Mouse (Mus musculus): ENCODE results near the gene Tmem30c. TPM values are rescaled to one million over a fixed set of nuclear protein-coding genes. Genes with fewer than 3 reads are reported as not detected.

Tmem30c gene
- polyA plus RNA-seq (2014; fragmentation: Nextera tagmentation; extraction: Ambion mirVana) = not detected in 2 replicates

DNA sequence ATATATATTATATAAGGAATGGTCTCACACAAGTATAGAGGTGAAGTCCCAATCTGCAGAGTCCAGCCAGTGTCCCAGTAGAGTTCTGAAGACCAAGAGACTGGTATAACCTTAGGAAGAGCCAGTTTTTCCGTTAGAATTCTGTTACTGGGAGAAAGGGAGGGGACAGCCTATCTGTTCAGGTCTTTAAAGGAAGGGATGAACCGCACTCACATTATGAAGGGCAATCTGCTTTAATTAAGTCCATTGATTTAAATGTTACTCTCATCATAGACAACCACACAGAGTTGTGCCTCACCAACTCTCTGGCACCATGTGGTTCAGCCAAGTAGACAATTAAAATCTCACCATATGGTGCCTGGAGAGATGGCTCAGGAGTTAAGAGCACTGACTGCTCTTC is at the start of gene Tmem30c:
Gene Tmem30c, minus strand, starts transcription at position 101 of the 400 bp plus-strand sequence.
- no peak for ATAC-seq (ENCODE audit: insufficient read depth, low FRiP score, low TSS enrichment)

DNA sequence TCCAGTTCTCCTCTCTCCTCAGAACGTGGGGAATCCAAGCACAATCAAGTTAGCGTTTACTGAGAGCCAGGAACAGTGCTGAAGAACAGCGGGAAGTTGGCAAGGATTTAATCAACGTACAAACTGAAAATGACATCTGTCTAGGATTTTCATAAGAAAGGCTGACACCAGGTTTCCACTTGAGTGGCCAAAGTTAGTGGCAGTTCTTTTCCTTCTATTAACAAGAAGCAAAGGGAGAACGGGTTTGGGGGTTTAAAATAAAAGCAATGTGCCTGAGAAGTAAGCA is 47.9 kb upstream of the Tmem30c start:
- no peaks in the 10 kb centered on the region for H3K27me3 ChIP-seq (ENCODE audit: control insufficient read depth, insufficient read depth, low read length)
- no peak overlapping the region for H3K4me3 ChIP-seq (ENCODE audit: low read depth, low read length)
- no peaks in the 10 kb centered on the region for H3K36me3 ChIP-seq (ENCODE audit: control insufficient read depth, insufficient read depth, low read length)
- no peak for ATAC-seq (ENCODE audit: insufficient read depth, low FRiP score, low TSS enrichment)
- no peak for DNase-seq (ENCODE audit: low spot score)
- H3K9ac ChIP-seq (ENCODE audit: low read length) = no peak overlapping the region
- H3K4me1 ChIP-seq (ENCODE audit: control insufficient read depth, insufficient read depth, low read length) = no peaks in the 10 kb centered on the region
- no peak overlapping the region for H3K27ac ChIP-seq (ENCODE audit: low read depth, low read length)
- H3K4me2 ChIP-seq (ENCODE audit: low read depth) = no peak overlapping the region
- 81% methylated on average over 5 of the region's 5 CpGs for WGBS
- no peaks in the 10 kb centered on the region for H3K9me3 ChIP-seq (ENCODE audit: control insufficient read depth, low read length)

More for the DNA sequence above, at the start of gene Tmem30c:
- no peaks in the 10 kb centered on the region for H3K4me1 ChIP-seq (ENCODE audit: control insufficient read depth, insufficient read depth, low read length)
- DNase-seq (ENCODE audit: low spot score) = no peak
- H3K27me3 ChIP-seq (ENCODE audit: control insufficient read depth, insufficient read depth, low read length) = no peaks in the 10 kb centered on the region
- no peaks in the 10 kb centered on the region for H3K9me3 ChIP-seq (ENCODE audit: control insufficient read depth, low read length)
- H3K4me3 ChIP-seq (ENCODE audit: low read depth, low read length) = no peak within 1 kb of the TSS
- no peak within 1 kb of the TSS for H3K27ac ChIP-seq (ENCODE audit: low read depth, low read length)
- WGBS = 78% methylated on average over 2 of the region's 2 CpGs
- H3K9ac ChIP-seq (ENCODE audit: low read length) = no peak within 1 kb of the TSS
- no peaks in the 10 kb centered on the region for H3K36me3 ChIP-seq (ENCODE audit: control insufficient read depth, insufficient read depth, low read length)
- H3K4me2 ChIP-seq (ENCODE audit: low read depth) = no peak within 1 kb of the TSS

DNA sequence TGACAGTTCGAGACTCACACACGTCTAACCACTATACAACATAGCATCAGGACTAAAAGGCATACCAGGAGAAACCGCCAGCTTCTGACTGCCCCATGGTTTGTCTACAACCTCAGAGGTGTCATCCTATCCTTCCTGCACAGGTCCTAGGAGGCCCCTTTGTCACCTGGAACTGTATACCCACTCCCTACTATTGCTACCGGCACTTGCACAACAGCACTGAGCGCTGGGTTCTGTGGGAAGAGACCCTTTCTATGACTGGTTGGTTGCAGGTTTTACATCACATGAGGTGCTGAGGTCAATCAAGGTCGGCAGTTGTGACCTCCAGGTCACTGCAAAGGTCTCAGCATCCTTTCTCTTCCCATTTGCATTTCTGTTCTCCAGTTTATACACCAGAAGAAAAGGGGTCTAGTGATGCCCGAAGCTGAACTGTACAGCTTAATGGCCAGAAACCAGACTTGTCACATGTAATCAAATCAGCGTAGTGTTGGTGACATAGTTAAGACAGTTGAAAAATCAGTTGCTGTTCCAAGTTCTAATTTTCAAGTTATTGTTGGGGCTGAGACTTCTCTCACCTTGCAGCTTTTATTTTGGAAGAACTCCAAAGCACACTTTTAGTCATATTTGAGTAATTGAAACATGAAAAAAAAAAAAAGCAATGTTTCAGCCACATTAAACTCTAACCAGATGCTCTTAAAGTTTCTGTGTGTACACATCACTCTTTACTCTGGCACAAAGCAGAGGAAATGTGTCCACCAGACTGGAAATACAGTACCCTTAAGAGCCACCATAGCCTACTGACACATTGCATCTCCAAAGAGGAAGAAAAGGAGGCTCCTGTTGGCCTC is 47.3 kb upstream of the Tmem30c start:
- Histone ChIP-seq H3K4me2 (ENCODE audit: low read depth) (no peak overlapping the region), H3K4me1 (ENCODE audit: control insufficient read depth, insufficient read depth, low read length) (no peaks in the 10 kb centered on the region), H3K4me3 (ENCODE audit: low read depth, low read length) (no peak overlapping the region), H3K27me3 (ENCODE audit: control insufficient read depth, insufficient read depth, low read length) (no peaks in the 10 kb centered on the region), H3K27ac (ENCODE audit: low read depth, low read length) (no peak overlapping the region), H3K9me3 (ENCODE audit: control insufficient read depth, low read length) (no peaks in the 10 kb centered on the region), H3K36me3 (ENCODE audit: control insufficient read depth, insufficient read depth, low read length) (no peaks in the 10 kb centered on the region), H3K9ac (ENCODE audit: low read length) (no peak overlapping the region)
- WGBS = 88% methylated on average over 8 of the region's 8 CpGs
- no peak for ATAC-seq (ENCODE audit: insufficient read depth, low FRiP score, low TSS enrichment)
- DNase-seq (ENCODE audit: low spot score) = no peak

DNA sequence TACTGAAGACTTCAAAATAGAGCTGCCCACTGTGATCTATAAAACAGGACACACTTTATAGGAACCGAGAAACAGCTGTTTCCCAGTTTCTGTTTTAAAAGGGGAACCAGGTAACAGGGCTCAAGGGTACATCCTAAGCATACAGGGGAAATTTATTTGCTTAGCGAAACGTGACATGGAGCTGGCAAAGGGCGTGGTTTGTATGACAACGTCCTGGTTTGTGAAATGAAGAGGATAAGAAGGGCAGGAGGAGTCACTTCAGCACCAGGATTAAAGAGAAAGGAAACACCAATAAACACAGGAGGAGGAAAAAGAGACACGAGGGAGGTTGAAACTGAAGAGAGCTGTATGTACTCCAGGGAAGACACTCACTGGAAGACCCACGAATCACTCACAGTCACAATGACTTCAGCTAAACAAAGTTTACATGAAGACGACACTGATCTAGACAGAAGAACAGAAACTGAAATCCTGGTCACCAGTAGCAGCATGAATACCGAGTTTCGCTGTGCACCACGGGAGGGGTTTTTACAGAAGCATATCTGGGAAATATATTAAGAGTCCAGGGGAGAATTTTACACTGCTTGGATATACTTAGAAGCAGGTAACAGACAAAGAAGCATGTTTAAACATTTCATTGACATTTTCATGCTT is 44.2 kb upstream of the Tmem30c start:
- H3K4me2 ChIP-seq (ENCODE audit: low read depth) = no peak overlapping the region
- H3K4me3 ChIP-seq (ENCODE audit: low read depth, low read length) = no peak overlapping the region
- no peaks in the 10 kb centered on the region for H3K9me3 ChIP-seq (ENCODE audit: control insufficient read depth, low read length)
- H3K36me3 ChIP-seq (ENCODE audit: control insufficient read depth, insufficient read depth, low read length) = no peaks in the 10 kb centered on the region
- H3K9ac ChIP-seq (ENCODE audit: low read length) = no peak overlapping the region
- no peaks in the 10 kb centered on the region for H3K4me1 ChIP-seq (ENCODE audit: control insufficient read depth, insufficient read depth, low read length)
- DNase-seq (ENCODE audit: low spot score) = no peak
- no peaks in the 10 kb centered on the region for H3K27me3 ChIP-seq (ENCODE audit: control insufficient read depth, insufficient read depth, low read length)
- no peak for ATAC-seq (ENCODE audit: insufficient read depth, low FRiP score, low TSS enrichment)
- WGBS = 78% methylated on average over 11 of the region's 11 CpGs
- no peak overlapping the region for H3K27ac ChIP-seq (ENCODE audit: low read depth, low read length)

DNA sequence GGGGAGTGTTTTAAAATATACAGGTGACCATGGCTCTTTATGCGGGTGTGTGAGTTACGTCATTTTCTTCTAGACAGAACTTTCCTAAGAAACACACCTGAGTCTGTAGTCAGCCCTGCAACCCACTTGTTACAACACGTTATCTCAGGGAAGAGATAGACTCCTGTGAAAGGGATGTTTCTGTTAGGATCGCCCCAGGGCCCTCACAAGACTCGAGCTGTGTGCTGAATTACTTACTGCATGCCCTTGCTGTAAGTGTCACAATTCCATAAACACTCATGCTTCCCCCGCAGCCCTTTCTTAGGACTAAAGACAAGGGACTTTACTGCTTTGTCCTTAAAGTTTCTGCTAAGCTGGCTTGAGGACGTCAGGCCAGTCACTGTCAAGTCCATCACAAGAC is 39.6 kb upstream of the Tmem30c start:
- H3K27me3 ChIP-seq (ENCODE audit: control insufficient read depth, insufficient read depth, low read length) = no peaks in the 10 kb centered on the region
- H3K9ac ChIP-seq (ENCODE audit: low read length) = no peak overlapping the region
- ATAC-seq (ENCODE audit: insufficient read depth, low FRiP score, low TSS enrichment) = no peak
- H3K4me2 ChIP-seq (ENCODE audit: low read depth) = no peak overlapping the region
- no peak overlapping the region for H3K27ac ChIP-seq (ENCODE audit: low read depth, low read length)
- no peak for DNase-seq (ENCODE audit: low spot score)
- H3K9me3 ChIP-seq (ENCODE audit: control insufficient read depth, low read length) = no peaks in the 10 kb centered on the region
- no peaks in the 10 kb centered on the region for H3K36me3 ChIP-seq (ENCODE audit: control insufficient read depth, insufficient read depth, low read length)
- WGBS = 85% methylated on average over 7 of the region's 7 CpGs
- H3K4me1 ChIP-seq (ENCODE audit: control insufficient read depth, insufficient read depth, low read length) = no peaks in the 10 kb centered on the region
- no peak overlapping the region for H3K4me3 ChIP-seq (ENCODE audit: low read depth, low read length)

DNA sequence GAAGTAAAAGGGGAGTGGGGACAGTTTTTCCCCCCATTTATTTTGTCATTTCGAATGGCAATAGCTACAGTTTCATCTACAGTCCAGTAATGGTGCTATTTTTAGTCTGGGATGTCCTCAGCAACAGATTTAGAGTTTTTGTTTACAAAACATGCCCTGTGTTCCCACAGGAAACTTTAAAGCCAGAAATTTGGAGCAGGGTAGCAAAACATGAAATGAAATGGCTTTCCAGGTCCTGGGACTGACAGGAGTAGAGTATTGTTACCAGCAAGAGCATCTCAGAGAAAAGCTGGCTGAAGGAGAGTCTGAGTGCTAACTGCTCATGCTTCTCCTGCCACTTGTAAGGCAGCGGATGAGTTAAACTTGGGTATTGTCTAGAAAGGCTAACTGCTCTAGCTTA is 37.4 kb upstream of the Tmem30c start:
- Histone ChIP-seq H3K27me3 (ENCODE audit: control insufficient read depth, insufficient read depth, low read length) (no peaks in the 10 kb centered on the region), H3K9me3 (ENCODE audit: control insufficient read depth, low read length) (no peaks in the 10 kb centered on the region), H3K4me3 (ENCODE audit: low read depth, low read length) (no peak overlapping the region), H3K4me2 (ENCODE audit: low read depth) (no peak overlapping the region), H3K36me3 (ENCODE audit: control insufficient read depth, insufficient read depth, low read length) (no peaks in the 10 kb centered on the region), H3K9ac (ENCODE audit: low read length) (no peak overlapping the region), H3K27ac (ENCODE audit: low read depth, low read length) (no peak overlapping the region), H3K4me1 (ENCODE audit: control insufficient read depth, insufficient read depth, low read length) (no peaks in the 10 kb centered on the region)
- 87% methylated on average over 2 of the region's 2 CpGs for WGBS
- DNase-seq (ENCODE audit: low spot score) = no peak
- ATAC-seq (ENCODE audit: insufficient read depth, low FRiP score, low TSS enrichment) = no peak

DNA sequence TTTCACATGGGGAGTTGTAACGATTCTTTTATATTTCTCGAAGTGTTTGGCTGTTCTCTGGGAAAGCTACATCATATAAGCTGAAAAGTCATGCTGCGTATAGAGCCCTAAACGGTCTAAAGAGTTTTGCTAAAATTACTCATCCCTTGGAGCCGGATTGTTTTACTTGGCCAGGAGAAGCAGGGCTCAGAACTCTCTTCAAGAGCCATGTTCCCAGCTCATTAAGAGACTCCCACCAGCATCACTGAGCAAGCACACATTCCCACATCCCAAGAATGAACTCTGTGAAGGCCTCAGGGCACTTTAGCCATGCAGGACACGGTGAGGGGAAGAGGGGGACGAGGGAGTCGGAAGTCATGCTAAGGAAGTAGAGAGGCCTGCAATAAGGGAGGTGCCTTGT is 36.4 kb upstream of the Tmem30c start:
- no peaks in the 10 kb centered on the region for H3K4me1 ChIP-seq (ENCODE audit: control insufficient read depth, insufficient read depth, low read length)
- ATAC-seq (ENCODE audit: insufficient read depth, low FRiP score, low TSS enrichment) (no peak), DNase-seq (ENCODE audit: low spot score) (no peak)
- H3K27ac ChIP-seq (ENCODE audit: low read depth, low read length) = no peak overlapping the region
- no peak overlapping the region for H3K9ac ChIP-seq (ENCODE audit: low read length)
- no peaks in the 10 kb centered on the region for H3K36me3 ChIP-seq (ENCODE audit: control insufficient read depth, insufficient read depth, low read length)
- 83% methylated on average over 8 of the region's 8 CpGs for WGBS
- H3K4me2 ChIP-seq (ENCODE audit: low read depth) = no peak overlapping the region
- H3K4me3 ChIP-seq (ENCODE audit: low read depth, low read length) = no peak overlapping the region
- no peaks in the 10 kb centered on the region for H3K27me3 ChIP-seq (ENCODE audit: control insufficient read depth, insufficient read depth, low read length)
- no peaks in the 10 kb centered on the region for H3K9me3 ChIP-seq (ENCODE audit: control insufficient read depth, low read length)

DNA sequence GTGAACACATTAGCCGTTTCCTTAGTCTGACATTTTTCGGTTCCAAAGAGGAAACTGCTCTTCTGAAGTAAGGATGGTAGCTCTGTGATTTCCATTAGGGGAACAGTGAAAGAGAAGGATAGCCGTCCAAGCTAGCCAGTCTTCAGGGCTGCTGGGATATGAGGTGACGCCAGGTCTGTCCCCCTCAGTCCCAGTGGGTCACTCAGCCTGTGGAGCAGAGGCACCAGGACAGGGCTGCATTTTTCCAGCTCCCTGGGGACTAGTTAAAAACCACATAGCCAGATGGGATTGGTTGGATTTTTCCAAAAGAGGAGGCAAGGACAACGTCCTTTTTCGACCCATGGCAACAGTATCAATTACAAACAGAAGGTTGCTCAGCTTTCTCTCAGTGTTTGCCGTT is 34.3 kb upstream of the Tmem30c start:
- Histone ChIP-seq H3K27me3 (ENCODE audit: control insufficient read depth, insufficient read depth, low read length) (no peaks in the 10 kb centered on the region), H3K4me2 (ENCODE audit: low read depth) (no peak overlapping the region), H3K27ac (ENCODE audit: low read depth, low read length) (no peak overlapping the region), H3K4me1 (ENCODE audit: control insufficient read depth, insufficient read depth, low read length) (no peaks in the 10 kb centered on the region), H3K36me3 (ENCODE audit: control insufficient read depth, insufficient read depth, low read length) (no peaks in the 10 kb centered on the region), H3K9me3 (ENCODE audit: control insufficient read depth, low read length) (no peaks in the 10 kb centered on the region), H3K4me3 (ENCODE audit: low read depth, low read length) (no peak overlapping the region), H3K9ac (ENCODE audit: low read length) (no peak overlapping the region)
- ATAC-seq (ENCODE audit: insufficient read depth, low FRiP score, low TSS enrichment) (no peak), DNase-seq (ENCODE audit: low spot score) (no peak)
- WGBS = 67% methylated on average over 7 of the region's 7 CpGs
